Mouse (Mus musculus) thymus, adult 2 months (tissue): ENCODE data around the gene Dennd2a.

Experiments used
- CTCF ChIP-seq: fragments of 200-500 bp; IDR thresholded peaks from 2 replicates; pipeline ENCODE4 v1.5.1; 2012; ENCODE audit warnings: mild to moderate bottlenecking, control low read depth, low read length, moderate library complexity, borderline replicate concordance; ENCODE audit not compliant: control insufficient read depth, poor library complexity, insufficient read depth; ENCODE audit errors: extremely low read depth
- POLR2A ChIP-seq: fragments of 200-500 bp; IDR thresholded peaks from 2 replicates; pipeline ENCODE4 v1.6.1; 2012; ENCODE audit warnings: mild to moderate bottlenecking, low read length, control low read depth, moderate library complexity; ENCODE audit not compliant: control insufficient read depth, poor library complexity, insufficient read depth; ENCODE audit errors: extremely low read depth

GRCm38 (mm10) chr6:39606056-39606455, 48.4 kb upstream of the Dennd2a start:
- TF ChIP-seq CTCF (no peak), POLR2A (no peak)
